Mouse (Mus musculus) intestine, postnatal 0 days (tissue): ENCODE measurements at regions not wholly inside any gene's neighbourhood (a gene's known extent, or its start where the extent isn't known, plus 50 kb on each side); places are given as distances from the start of the nearest gene placed in this dataset.

ENCODE experiments used
- ATAC-seq: fragments of 200-750 bp; cut with Nextera tagmentation; 2 replicates; pipeline ENCODE4 v1.8.0; 2017; ENCODE audit warnings: mild to moderate bottlenecking, moderate TSS enrichment, moderate library complexity
- H3K27ac ChIP-seq: fragments of 300-500 bp; sonication (generic); 2 replicates; pipeline ENCODE4 v1.5.1; 2014; ENCODE audit warnings: mild to moderate bottlenecking, low read depth, low read length, moderate library complexity
- H3K27me3 ChIP-seq: fragments of 300-500 bp; sonication (generic); replicated peaks from 2 replicates; pipeline ENCODE4 v1.6.1; 2014; ENCODE audit warnings: low read length, mixed read lengths; ENCODE audit not compliant: control insufficient read depth, insufficient read depth
- H3K36me3 ChIP-seq: fragments of 300-500 bp; sonication (generic); 2 replicates; pipeline ENCODE4 v1.6.1; 2014; ENCODE audit warnings: mild to moderate bottlenecking, moderate library complexity; ENCODE audit not compliant: control insufficient read depth, insufficient read depth
- H3K4me1 ChIP-seq: fragments of 300-500 bp; sonication (generic); replicated peaks from 2 replicates; pipeline ENCODE4 v1.6.1; 2014; ENCODE audit warnings: antibody characterized with exemption, low read length, mixed read lengths; ENCODE audit not compliant: control insufficient read depth, insufficient read depth
- H3K4me2 ChIP-seq: fragments of 300-500 bp; sonication (generic); replicated peaks from 2 replicates; pipeline ENCODE4 v1.6.1; 2014; ENCODE audit warnings: low read depth, mild to moderate bottlenecking, moderate library complexity
- H3K4me3 ChIP-seq: fragments of 300-500 bp; sonication (generic); 2 replicates; pipeline ENCODE4 v1.5.1; 2014; ENCODE audit warnings: low read depth, low read length
- H3K9ac ChIP-seq: fragments of 300-500 bp; sonication (generic); 2 replicates; pipeline ENCODE4 v1.6.1; 2014; ENCODE audit warnings: mild to moderate bottlenecking, low read depth, low read length
- H3K9me3 ChIP-seq: fragments of 300-500 bp; sonication (generic); 2 replicates; pipeline ENCODE4 v1.6.1; 2016; ENCODE audit warnings: mixed run types; ENCODE audit not compliant: control insufficient read depth
- CTCF ChIP-seq: sonication (generic); IDR thresholded peaks from 2 replicates; pipeline ENCODE4 v1.5.1; 2016; ENCODE audit warnings: low read depth, mild to moderate bottlenecking, control low read depth, antibody characterized with exemption, moderate library complexity
- WGBS: fragments of 180-500 bp; shearing (Covaris S2); extraction: QIAGEN DNeasy Blood & Tissue Kit; methylation state at CpG from one replicate; pipeline ENCODE4 v1.1.7; 2014; 5-methylcytosine and 5-hydroxymethylcytosine counted together

GRCm38 (mm10) chr13:110450526-110450925 lies 55.7 kb downstream of the Plk2 start:
- H3K4me3 ChIP-seq, result no peak overlapping the region
- no peak overlapping the region for H3K9ac ChIP-seq
- no peaks in the 10 kb centered on the region for H3K9me3 ChIP-seq
- H3K4me2 ChIP-seq, result no peak overlapping the region
- H3K27me3 ChIP-seq, result no peaks in the 10 kb centered on the region
- WGBS, result 41% methylated on average over 1 of the region's 1 CpGs
- TF ChIP-seq CTCF, result no peak
- ATAC-seq, result peak; percentile 54
- no peaks in the 10 kb centered on the region for H3K36me3 ChIP-seq
- no peak overlapping the region for H3K27ac ChIP-seq
- no peaks in the 10 kb centered on the region for H3K4me1 ChIP-seq

- H3K27me3 ChIP-seq, result no peaks in the 10 kb centered on the region
- no peak overlapping the region for H3K27ac ChIP-seq
- TF ChIP-seq CTCF, result no peak
- no peak for ATAC-seq
- H3K9me3 ChIP-seq, result no peaks in the 10 kb centered on the region
- no peaks in the 10 kb centered on the region for H3K36me3 ChIP-seq
- H3K9ac ChIP-seq, result no peak overlapping the region
- H3K4me3 ChIP-seq, result no peak overlapping the region
- no peaks in the 10 kb centered on the region for H3K4me1 ChIP-seq
- WGBS, result 86% methylated on average over 6 of the region's 6 CpGs
- no peak overlapping the region for H3K4me2 ChIP-seq
Observed at GRCm38 (mm10) chr13:110452009-110452525, 57.2 kb downstream of the Plk2 start.

GRCm38 (mm10) chr13:110455085-110455484 lies 60.2 kb downstream of the Plk2 start:
- Histone ChIP-seq H3K27ac (no peak overlapping the region), H3K36me3 (no peaks in the 10 kb centered on the region), H3K4me1 (no peaks in the 10 kb centered on the region), H3K27me3 (no peaks in the 10 kb centered on the region), H3K4me2 (no peak overlapping the region), H3K9me3 (no peaks in the 10 kb centered on the region), H3K9ac (no peak overlapping the region), H3K4me3 (no peak overlapping the region)
- WGBS, result 51% methylated on average over 4 of the region's 4 CpGs
- ATAC-seq, result no peak
- TF ChIP-seq CTCF, result no peak

- Histone ChIP-seq H3K4me3 (no peak overlapping the region), H3K27ac (no peak overlapping the region), H3K4me2 (no peak overlapping the region), H3K9me3 (no peaks in the 10 kb centered on the region), H3K9ac (no peak overlapping the region), H3K27me3 (no peaks in the 10 kb centered on the region), H3K4me1 (no peaks in the 10 kb centered on the region), H3K36me3 (no peaks in the 10 kb centered on the region)
- TF ChIP-seq CTCF, result no peak
- ATAC-seq, result no peak
- 37% methylated on average over 5 of the region's 5 CpGs for WGBS
Observed at GRCm38 (mm10) chr13:110455569-110456196, 60.8 kb downstream of the Plk2 start.

GRCm38 (mm10) chr13:110458701-110459100 lies 63.9 kb downstream of the Plk2 start:
- Histone ChIP-seq H3K4me3 (no peak overlapping the region), H3K9ac (no peak overlapping the region), H3K4me1 (no peaks in the 10 kb centered on the region), H3K36me3 (no peaks in the 10 kb centered on the region), H3K27me3 (no peaks in the 10 kb centered on the region), H3K27ac (no peak overlapping the region), H3K9me3 (no peaks in the 10 kb centered on the region), H3K4me2 (no peak overlapping the region)
- ATAC-seq, result no peak
- WGBS, result 55% methylated on average over 4 of the region's 4 CpGs
- no peak for TF ChIP-seq CTCF

GRCm38 (mm10) chr13:110461581-110461980 lies 66.7 kb downstream of the Plk2 start:
- Histone ChIP-seq H3K27ac (no peak overlapping the region), H3K9me3 (no peaks in the 10 kb centered on the region), H3K4me1 (no peaks in the 10 kb centered on the region), H3K36me3 (no peaks in the 10 kb centered on the region), H3K4me2 (no peak overlapping the region), H3K27me3 (no peaks in the 10 kb centered on the region), H3K4me3 (no peak overlapping the region), H3K9ac (no peak overlapping the region)
- no peak for ATAC-seq
- TF ChIP-seq CTCF, result no peak
- WGBS, result 64% methylated on average over 13 of the region's 13 CpGs

- H3K9ac ChIP-seq, result no peak overlapping the region
- no peaks in the 10 kb centered on the region for H3K9me3 ChIP-seq
- no peaks in the 10 kb centered on the region for H3K27me3 ChIP-seq
- 45% methylated on average over 4 of the region's 4 CpGs for WGBS
- H3K4me2 ChIP-seq, result no peak overlapping the region
- H3K27ac ChIP-seq, result no peak overlapping the region
- no peak overlapping the region for H3K4me3 ChIP-seq
- no peaks in the 10 kb centered on the region for H3K4me1 ChIP-seq
- ATAC-seq, result no peak
- TF ChIP-seq CTCF, result no peak
- H3K36me3 ChIP-seq, result no peaks in the 10 kb centered on the region
Observed at GRCm38 (mm10) chr13:110471526-110471925, 76.7 kb downstream of the Plk2 start.
